Mouse (Mus musculus): ENCODE results near the gene Pank4.

Gene Pank4

GRCm38 (mm10) chr4:154943323-154944039, 20.4 kb upstream of the Pank4 start:
- DNase-seq (ENCODE audit: low read depth, low spot score): no peak

GRCm38 (mm10) chr4:154944121-154944590, 19.8 kb upstream of the Pank4 start:
- peak; percentile 95 for DNase-seq (ENCODE audit: low read depth, low spot score)

GRCm38 (mm10) chr4:154946319-154946718, 17.6 kb upstream of the Pank4 start:
- no peak for DNase-seq (ENCODE audit: low read depth, low spot score)

GRCm38 (mm10) chr4:154948066-154948939, 15.6 kb upstream of the Pank4 start:
- DNase-seq (ENCODE audit: low read depth, low spot score): no peak

GRCm38 (mm10) chr4:154948940-154949588, 14.9 kb upstream of the Pank4 start:
- DNase-seq (ENCODE audit: low read depth, low spot score): no peak

- DNase-seq (ENCODE audit: low read depth, low spot score): no peak
These were observed 14.3 kb upstream of the Pank4 start for GRCm38 (mm10) chr4:154949589-154949982.

GRCm38 (mm10) chr4:154952461-154953241, 11.3 kb upstream of the Pank4 start:
- DNase-seq (ENCODE audit: low read depth, low spot score): no peak

GRCm38 (mm10) chr4:154956604-154957003, 7.3 kb upstream of the Pank4 start:
- no peak for DNase-seq (ENCODE audit: low read depth, low spot score)

- no peak for DNase-seq (ENCODE audit: low read depth, low spot score)
These were observed 6.5 kb upstream of the Pank4 start for GRCm38 (mm10) chr4:154957289-154957993.

GRCm38 (mm10) chr4:154958171-154958570, 5.8 kb upstream of the Pank4 start:
- no peak for DNase-seq (ENCODE audit: low read depth, low spot score)

GRCm38 (mm10) chr4:154958621-154959020, 5.3 kb upstream of the Pank4 start:
- no peak for DNase-seq (ENCODE audit: low read depth, low spot score)

GRCm38 (mm10) chr4:154960021-154960689, 3.8 kb upstream of the Pank4 start:
- no peak for DNase-seq (ENCODE audit: low read depth, low spot score)

- DNase-seq (ENCODE audit: low read depth, low spot score): no peak
These were observed 3.2 kb upstream of the Pank4 start, which contains the start of gene Hes5 for GRCm38 (mm10) chr4:154960690-154961225. Gene Hes5 (plus strand): TSS chr4:154960923.

- no peak for DNase-seq (ENCODE audit: low read depth, low spot score)
These were observed 2.6 kb upstream of the Pank4 start for GRCm38 (mm10) chr4:154961226-154961738.

GRCm38 (mm10) chr4:154961911-154962310, 2.0 kb upstream of the Pank4 start:
- DNase-seq (ENCODE audit: low read depth, low spot score): no peak

- no peak for DNase-seq (ENCODE audit: low read depth, low spot score)
These were observed 1.2 kb upstream of the Pank4 start for GRCm38 (mm10) chr4:154962683-154963082.

GRCm38 (mm10) chr4:154963190-154963836, 610 bp upstream of the Pank4 start:
- no peak for DNase-seq (ENCODE audit: low read depth, low spot score)

- no peak for DNase-seq (ENCODE audit: low read depth, low spot score)
These were observed 785 bp downstream of the Pank4 start for GRCm38 (mm10) chr4:154964581-154965235.

GRCm38 (mm10) chr4:154965856-154966255, 1.9 kb downstream of the Pank4 start:
- no peak for DNase-seq (ENCODE audit: low read depth, low spot score)

All from 3T3-L1 (cell line).